Mouse (Mus musculus) frontal cortex, adult (tissue): ENCODE data around the gene Prss23.

Experiments used
- ATAC-seq: cut with Nextera tagmentation; 2 replicates; pipeline ENCODE4 v1.9.2; 2017; ENCODE audit warnings: mild to moderate bottlenecking, moderate library complexity, mixed read lengths; ENCODE audit not compliant: low TSS enrichment

The Prss23 gene

GRCm38 (mm10) chr7:89526731-89527429, at the start of gene Prss23:
Gene Prss23, minus strand, starts transcription at chr7:89527187.
- ATAC-seq = peak; percentile 59; the same call in 1 of the 2 replicates

GRCm38 (mm10) chr7:89576127-89576526, 49.1 kb upstream of the Prss23 start:
- ATAC-seq = peak; percentile 31; the same call in 1 of the 2 replicates

- ATAC-seq = no peak
Measured at GRCm38 (mm10) chr7:89564569-89564968, 37.6 kb upstream of the Prss23 start.

GRCm38 (mm10) chr7:89563501-89563900, 36.5 kb upstream of the Prss23 start:
- ATAC-seq = peak; percentile 87

- no peak for ATAC-seq
Measured at GRCm38 (mm10) chr7:89562140-89562539, 35.2 kb upstream of the Prss23 start.

GRCm38 (mm10) chr7:89560939-89561338, 34.0 kb upstream of the Prss23 start:
- ATAC-seq = peak; percentile 78

GRCm38 (mm10) chr7:89559633-89560032, 32.6 kb upstream of the Prss23 start:
- no peak for ATAC-seq

- ATAC-seq = no peak
Measured at GRCm38 (mm10) chr7:89559105-89559504, 32.1 kb upstream of the Prss23 start.

GRCm38 (mm10) chr7:89558446-89559039, 31.6 kb upstream of the Prss23 start:
- no peak for ATAC-seq

- no peak for ATAC-seq
Measured at GRCm38 (mm10) chr7:89557056-89557455, 30.1 kb upstream of the Prss23 start.

- no peak for ATAC-seq
Measured at GRCm38 (mm10) chr7:89556652-89557051, 29.7 kb upstream of the Prss23 start.

GRCm38 (mm10) chr7:89555170-89555569, 28.2 kb upstream of the Prss23 start:
- no peak for ATAC-seq

GRCm38 (mm10) chr7:89554068-89554467, 27.1 kb upstream of the Prss23 start:
- no peak for ATAC-seq

GRCm38 (mm10) chr7:89540976-89541375, 14.0 kb upstream of the Prss23 start:
- peak; percentile 98 for ATAC-seq

GRCm38 (mm10) chr7:89539391-89539790, 12.4 kb upstream of the Prss23 start:
- peak; percentile 42 for ATAC-seq

- no peak; the same call in 1 of the 2 replicates for ATAC-seq
Measured at GRCm38 (mm10) chr7:89527430-89527856, 456 bp upstream of the Prss23 start.

GRCm38 (mm10) chr7:89523816-89524215, 3.2 kb downstream of the Prss23 start:
- ATAC-seq = peak; percentile 47; the same call in 1 of the 2 replicates

GRCm38 (mm10) chr7:89522170-89522569, 4.8 kb downstream of the Prss23 start:
- no peak for ATAC-seq

GRCm38 (mm10) chr7:89517460-89518390, 9.3 kb downstream of the Prss23 start:
- peak; percentile 31 for ATAC-seq

- ATAC-seq = peak; percentile 25; the same call in 1 of the 2 replicates
Measured at GRCm38 (mm10) chr7:89516551-89517459, 10.2 kb downstream of the Prss23 start.

GRCm38 (mm10) chr7:89511921-89512514, 15.0 kb downstream of the Prss23 start:
- peak; percentile 88 for ATAC-seq
